Mouse (Mus musculus): ENCODE measurements around the gene Fkbp2. TPM values are rescaled to one million over a fixed set of nuclear protein-coding genes. Genes with fewer than 3 reads are reported as not detected.

Gene Fkbp2
- polyA plus RNA-seq, 1 experiment from 2014 or later: 147 TPM

DNA sequence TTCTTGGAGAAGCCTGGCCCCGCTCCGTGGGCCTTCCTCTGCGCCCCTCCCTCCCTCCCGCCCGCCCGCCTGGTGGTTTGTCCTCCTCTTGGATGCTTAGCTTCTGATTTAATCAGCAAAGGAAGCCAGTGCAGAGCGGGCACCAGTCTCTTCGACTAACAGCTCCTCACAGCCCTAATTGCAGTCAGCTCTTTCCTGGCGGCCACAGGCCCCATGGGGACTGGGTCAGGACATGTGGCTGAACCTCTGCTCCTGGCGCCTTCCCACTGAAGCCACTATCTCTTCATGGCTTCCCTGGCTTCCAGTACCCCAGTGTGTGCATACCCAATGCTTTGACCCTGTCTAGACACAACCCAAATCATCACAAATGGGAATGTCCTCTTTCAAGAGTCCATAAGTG lies 23.8 kb downstream of the Fkbp2 start:
- no peak for ATAC-seq (ENCODE audit: low FRiP score, low read depth)
- H3K4me1 ChIP-seq (replicated peaks): peaks cover 14% of the 10 kb centered on the region
- H3K4me3 ChIP-seq: no peak overlapping the region
- H3K27ac ChIP-seq (replicated peaks): no peak overlapping the region
- 73% methylated on average over 10 of the region's 10 CpGs for WGBS
- no peaks in the 10 kb centered on the region for H3K9me3 ChIP-seq
- H3K4me2 ChIP-seq: no peak overlapping the region
- no peaks in the 10 kb centered on the region for H3K36me3 ChIP-seq
- H3K9ac ChIP-seq: no peak overlapping the region
- H3K27me3 ChIP-seq: no peaks in the 10 kb centered on the region

DNA sequence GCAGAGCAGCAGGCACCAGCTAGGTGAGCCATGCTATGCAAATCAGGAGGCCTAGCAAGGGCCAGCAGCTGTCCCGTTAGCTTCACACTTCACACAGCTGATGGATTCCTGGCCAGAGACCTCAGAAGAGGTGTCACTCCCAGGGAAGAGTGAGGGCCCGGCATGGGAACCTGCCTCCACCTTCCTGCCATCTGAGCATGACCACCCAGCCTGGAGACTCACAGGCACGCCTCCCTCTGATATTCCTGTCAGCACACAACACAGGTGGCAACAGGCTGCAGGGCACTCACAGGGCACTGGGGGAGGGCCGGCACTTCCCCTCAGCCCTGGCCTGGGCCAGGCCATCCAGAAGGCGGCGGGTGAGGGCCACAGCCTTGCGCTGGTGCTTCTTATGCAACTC lies 24.9 kb downstream of the Fkbp2 start:
- H3K9me3 ChIP-seq: no peaks in the 10 kb centered on the region
- H3K27ac ChIP-seq (replicated peaks): no peak overlapping the region
- no peak for ATAC-seq (ENCODE audit: low FRiP score, low read depth)
- H3K27me3 ChIP-seq: no peaks in the 10 kb centered on the region
- H3K36me3 ChIP-seq: no peaks in the 10 kb centered on the region
- peaks cover 15% of the 10 kb centered on the region for H3K4me1 ChIP-seq (replicated peaks)
- H3K4me3 ChIP-seq: no peak overlapping the region
- 87% methylated on average over 7 of the region's 7 CpGs for WGBS
- no peak overlapping the region for H3K9ac ChIP-seq
- H3K4me2 ChIP-seq: no peak overlapping the region

DNA sequence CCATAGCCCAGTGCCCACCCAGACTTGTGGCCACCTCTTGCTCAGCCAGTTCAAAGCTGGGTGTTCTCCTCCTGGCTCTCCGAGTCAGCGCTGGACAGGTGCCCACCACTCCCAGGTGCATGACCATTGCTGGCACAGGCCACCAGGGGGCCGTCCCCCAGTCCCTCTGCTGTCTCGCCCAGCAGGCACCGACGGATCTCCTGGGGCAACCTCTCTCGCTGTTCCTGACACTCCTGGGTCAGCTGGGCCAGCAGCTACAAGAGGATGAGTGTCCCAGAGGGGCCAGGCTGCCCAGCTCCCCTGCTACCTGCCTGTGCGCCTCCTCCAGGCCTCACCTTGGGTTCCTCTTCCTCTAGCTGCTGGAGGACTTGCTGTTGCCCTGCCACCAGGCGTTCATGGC lies 26.3 kb downstream of the Fkbp2 start:
- Histone ChIP-seq H3K27ac (replicated peaks) (no peak overlapping the region), H3K4me1 (replicated peaks) (peaks cover 27% of the 10 kb centered on the region), H3K9ac (no peak overlapping the region), H3K4me3 (no peak overlapping the region), H3K36me3 (no peaks in the 10 kb centered on the region), H3K4me2 (no peak overlapping the region), H3K27me3 (no peaks in the 10 kb centered on the region), H3K9me3 (no peaks in the 10 kb centered on the region)
- no peak for ATAC-seq (ENCODE audit: low FRiP score, low read depth)
- WGBS: 45% methylated on average over 9 of the region's 9 CpGs

DNA sequence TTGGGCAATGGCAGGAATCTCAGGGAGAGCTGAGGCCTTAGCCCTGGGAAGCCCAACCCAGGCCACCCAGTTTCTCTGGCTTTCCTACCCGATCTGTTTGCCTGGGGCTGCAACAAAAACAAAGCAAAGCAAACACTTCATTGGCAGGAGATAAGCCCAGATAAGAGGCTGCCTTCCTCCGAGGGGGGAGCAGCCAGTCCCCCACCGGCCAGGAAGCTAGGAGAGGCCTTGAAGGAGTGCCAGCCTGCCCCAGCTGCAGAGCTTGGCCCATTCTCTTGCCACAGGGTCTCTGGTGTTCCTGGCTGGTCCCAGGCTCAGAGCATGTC lies 27.6 kb downstream of the Fkbp2 start:
- Histone ChIP-seq H3K36me3 (no peaks in the 10 kb centered on the region), H3K27me3 (no peaks in the 10 kb centered on the region), H3K9ac (0 out of 2 replicates have a peak overlapping the region, but pooled peaks have one; percentile 48), H3K9me3 (no peaks in the 10 kb centered on the region), H3K4me3 (peak overlapping the region; percentile 61), H3K27ac (replicated peaks) (peak overlapping the region; percentile 95), H3K4me1 (replicated peaks) (peaks cover 27% of the 10 kb centered on the region), H3K4me2 (peak overlapping the region; percentile 79)
- no peak for ATAC-seq (ENCODE audit: low FRiP score, low read depth)
- 31% methylated on average over 3 of the region's 3 CpGs for WGBS

DNA sequence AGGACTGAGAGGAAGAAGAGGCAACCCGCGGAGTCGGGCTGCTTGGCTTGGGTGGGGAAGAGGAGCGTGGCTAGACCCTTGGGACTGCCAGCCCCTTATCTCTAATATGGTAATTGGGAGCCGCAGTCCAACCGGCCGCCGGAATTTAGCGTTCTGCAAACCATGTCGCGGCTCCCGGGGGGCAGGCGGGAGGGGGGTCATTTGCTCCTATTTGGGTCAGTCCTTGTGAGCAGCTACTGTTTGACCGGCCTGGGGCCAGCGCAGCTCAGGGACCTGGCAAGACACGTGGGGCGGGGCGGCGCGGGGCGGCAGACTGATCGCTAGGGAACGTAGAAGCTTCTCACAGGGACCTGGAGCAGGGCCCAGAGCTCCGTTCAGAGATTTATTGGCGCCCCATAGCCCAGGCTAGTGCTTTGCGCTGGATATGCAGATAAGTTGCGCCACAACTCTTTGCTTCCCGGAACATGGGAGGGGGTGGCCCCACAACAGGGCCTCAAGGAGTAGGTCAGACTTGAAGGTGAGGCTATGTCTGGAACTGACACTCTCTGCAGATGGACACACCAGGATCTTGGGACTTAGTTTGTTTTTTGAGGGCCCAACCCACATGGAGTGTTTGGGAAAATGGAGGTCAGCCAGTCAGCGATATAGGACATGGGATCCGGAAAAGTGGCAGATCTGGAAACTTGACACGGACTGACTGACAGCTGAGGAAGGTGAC lies 28.1 kb downstream of the Fkbp2 start:
- H3K36me3 ChIP-seq: no peaks in the 10 kb centered on the region
- no peaks in the 10 kb centered on the region for H3K9me3 ChIP-seq
- peak overlapping the region; percentile 48 for H3K9ac ChIP-seq
- ATAC-seq (ENCODE audit: low FRiP score, low read depth): peak; percentile 36
- H3K4me1 ChIP-seq (replicated peaks): peaks cover 27% of the 10 kb centered on the region
- 5% methylated on average over 31 of the region's 31 CpGs for WGBS
- peak overlapping the region; percentile 95 for H3K27ac ChIP-seq (replicated peaks)
- peak overlapping the region; percentile 61 for H3K4me3 ChIP-seq
- H3K4me2 ChIP-seq: peak overlapping the region; percentile 79
- no peaks in the 10 kb centered on the region for H3K27me3 ChIP-seq

DNA sequence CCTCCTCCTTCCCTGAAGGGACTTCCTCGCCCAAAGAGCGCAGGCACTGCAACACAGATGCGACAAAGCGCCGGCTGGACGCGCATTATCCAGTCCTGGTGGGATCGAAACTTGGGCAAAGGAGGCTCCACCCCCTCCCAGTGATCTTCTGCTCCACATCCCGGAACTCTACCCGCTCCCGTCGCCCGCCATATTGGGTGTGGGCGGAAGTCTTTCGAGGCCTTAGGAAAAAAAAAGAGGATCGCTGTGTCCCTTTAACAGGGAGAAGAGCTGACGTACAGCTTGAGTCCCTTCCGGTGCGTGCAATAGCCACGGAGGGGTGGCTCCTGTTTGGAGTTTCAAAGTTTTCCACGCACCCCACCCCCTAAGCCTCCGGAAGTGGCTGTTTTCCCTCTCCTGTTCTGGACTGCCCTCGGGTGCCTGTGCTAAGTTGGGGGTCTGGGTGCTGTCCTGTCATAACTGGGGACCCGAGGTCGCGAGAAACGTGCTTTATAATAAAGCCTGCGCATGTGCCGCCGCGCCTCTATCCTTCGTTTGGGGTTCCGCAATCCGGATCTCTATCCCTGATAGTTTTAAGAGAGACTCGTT lies 28.8 kb downstream of the Fkbp2 start:
- no peaks in the 10 kb centered on the region for H3K9me3 ChIP-seq
- H3K27me3 ChIP-seq: no peaks in the 10 kb centered on the region
- WGBS: under 1% methylated on average over 35 of the region's 35 CpGs

DNA sequence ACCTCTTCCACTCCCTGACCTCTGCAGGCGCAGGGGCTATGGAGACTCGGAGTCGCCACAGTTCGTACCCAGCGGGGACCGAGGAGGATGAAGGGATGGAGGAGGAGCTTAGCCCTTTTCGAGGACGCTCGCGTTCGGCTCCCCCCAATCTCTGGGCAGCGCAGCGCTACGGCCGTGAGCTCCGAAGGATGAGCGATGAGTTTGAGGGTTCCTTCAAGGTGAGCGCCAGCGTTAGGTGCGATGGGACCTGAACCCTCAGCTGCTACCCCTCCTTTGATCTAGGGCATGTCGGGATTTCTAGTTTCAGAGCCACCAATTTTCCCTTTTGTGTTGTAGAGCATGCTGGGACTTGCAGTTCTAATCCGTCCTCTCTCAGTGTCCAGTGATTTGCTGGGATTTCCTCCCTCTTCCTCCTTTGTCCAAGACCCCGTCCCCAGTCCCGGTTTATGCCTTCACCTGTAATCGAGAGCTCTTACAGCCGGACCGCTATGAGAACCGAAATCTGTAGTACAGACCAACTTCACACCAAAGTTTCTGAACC lies 29.6 kb downstream of the Fkbp2 start:
- peak; percentile 27 for ATAC-seq (ENCODE audit: low FRiP score, low read depth)
- Histone ChIP-seq H3K27ac (replicated peaks) (peak overlapping the region; percentile 95), H3K4me2 (peak overlapping the region; percentile 79), H3K9ac (peak overlapping the region; percentile 48), H3K4me1 (replicated peaks) (peaks cover 27% of the 10 kb centered on the region), H3K4me3 (peak overlapping the region; percentile 61), H3K36me3 (no peaks in the 10 kb centered on the region), H3K9me3 (no peaks in the 10 kb centered on the region), H3K27me3 (no peaks in the 10 kb centered on the region)
- under 1% methylated on average over 28 of the region's 28 CpGs for WGBS

More for the DNA sequence above, 28.8 kb downstream of the Fkbp2 start:
- peak overlapping the region; percentile 95 for H3K27ac ChIP-seq (replicated peaks)
- peaks cover 27% of the 10 kb centered on the region for H3K4me1 ChIP-seq (replicated peaks)
- H3K9ac ChIP-seq: peak overlapping the region; percentile 48
- H3K4me3 ChIP-seq: peak overlapping the region; percentile 61
- H3K4me2 ChIP-seq: peak overlapping the region; percentile 79
- peak; percentile 85 for ATAC-seq (ENCODE audit: low FRiP score, low read depth)
- H3K36me3 ChIP-seq: no peaks in the 10 kb centered on the region

DNA sequence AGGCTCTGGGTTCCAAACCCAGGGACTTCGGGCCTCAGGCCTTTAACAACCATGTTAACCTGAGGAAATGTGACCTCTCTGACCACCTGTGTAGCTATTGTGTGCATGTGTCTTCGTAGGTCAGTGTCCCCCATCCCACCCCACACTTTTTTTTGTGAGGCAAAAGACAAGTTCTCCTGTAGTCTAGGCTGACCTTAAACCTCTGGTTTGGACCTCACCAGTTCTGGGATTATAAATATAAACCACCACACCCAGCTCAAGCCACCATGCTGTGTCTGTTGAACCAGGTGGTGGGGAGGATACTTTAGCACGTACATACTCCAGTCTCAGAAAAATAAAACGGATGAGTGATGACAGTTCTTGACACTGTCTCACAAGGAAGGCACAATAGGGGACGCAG lies 30.4 kb downstream of the Fkbp2 start:
- peak overlapping the region; percentile 79 for H3K4me2 ChIP-seq
- no peak for ATAC-seq (ENCODE audit: low FRiP score, low read depth)
- H3K27me3 ChIP-seq: no peaks in the 10 kb centered on the region
- H3K36me3 ChIP-seq: no peaks in the 10 kb centered on the region
- 43% methylated on average over 5 of the region's 5 CpGs for WGBS
- peak overlapping the region; percentile 95 for H3K27ac ChIP-seq (replicated peaks)
- H3K4me3 ChIP-seq: peak overlapping the region; percentile 61
- H3K9ac ChIP-seq: peak overlapping the region; percentile 48
- H3K9me3 ChIP-seq: no peaks in the 10 kb centered on the region
- peaks cover 27% of the 10 kb centered on the region for H3K4me1 ChIP-seq (replicated peaks)

DNA sequence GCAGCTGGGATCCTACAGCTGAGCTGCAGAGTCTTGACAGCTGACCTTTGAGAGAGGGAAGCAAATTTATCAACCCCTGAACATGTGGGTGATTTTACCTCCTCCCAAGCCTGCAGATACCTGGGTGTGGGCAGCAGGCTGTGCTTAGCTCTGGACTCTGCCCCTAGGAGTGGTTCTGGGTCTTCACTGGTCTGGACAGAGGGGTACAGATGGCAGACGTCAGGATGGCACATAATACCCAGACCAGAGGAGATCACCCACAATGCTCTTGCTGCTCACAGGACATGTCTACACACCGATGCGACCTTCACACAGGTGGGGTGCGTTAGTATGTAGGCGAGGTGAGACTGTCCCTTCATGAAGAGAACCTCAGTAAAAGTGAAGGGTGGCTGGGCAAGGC lies 30.8 kb downstream of the Fkbp2 start:
- 88% methylated on average over 5 of the region's 5 CpGs for WGBS

DNA sequence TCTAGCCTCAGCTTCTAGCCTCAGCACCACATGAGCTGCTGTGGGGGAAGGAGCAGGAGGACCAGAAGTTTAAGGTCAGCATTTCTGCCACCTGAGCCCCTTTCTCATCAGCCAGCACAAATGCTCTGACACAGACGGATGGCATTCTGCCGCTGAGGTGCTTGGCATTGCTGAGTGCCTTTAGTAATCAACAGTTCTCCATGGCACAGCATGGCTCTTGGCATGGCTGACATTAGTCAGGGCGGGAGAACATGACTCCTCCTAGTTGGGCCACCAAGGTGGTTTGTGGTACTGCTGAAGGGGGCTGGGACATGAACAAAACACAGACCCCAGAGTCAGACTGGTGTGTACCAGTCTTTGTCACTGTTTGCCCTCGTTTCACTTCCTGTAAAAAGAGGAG lies 32.1 kb downstream of the Fkbp2 start:
- Histone ChIP-seq H3K27ac (replicated peaks) (no peak overlapping the region), H3K4me3 (no peak overlapping the region), H3K4me1 (replicated peaks) (peaks cover 31% of the 10 kb centered on the region), H3K4me2 (no peak overlapping the region), H3K9ac (no peak overlapping the region), H3K27me3 (no peaks in the 10 kb centered on the region), H3K36me3 (no peaks in the 10 kb centered on the region), H3K9me3 (no peaks in the 10 kb centered on the region)
- 71% methylated on average over 4 of the region's 4 CpGs for WGBS
- ATAC-seq (ENCODE audit: low FRiP score, low read depth): no peak

More for the DNA sequence above, 30.8 kb downstream of the Fkbp2 start:
- no peak overlapping the region for H3K4me3 ChIP-seq
- no peaks in the 10 kb centered on the region for H3K27me3 ChIP-seq
- peaks cover 27% of the 10 kb centered on the region for H3K4me1 ChIP-seq (replicated peaks)
- H3K9me3 ChIP-seq: no peaks in the 10 kb centered on the region
- H3K9ac ChIP-seq: no peak overlapping the region
- no peak overlapping the region for H3K27ac ChIP-seq (replicated peaks)
- no peak for ATAC-seq (ENCODE audit: low FRiP score, low read depth)
- no peak overlapping the region for H3K4me2 ChIP-seq
- H3K36me3 ChIP-seq: no peaks in the 10 kb centered on the region

DNA sequence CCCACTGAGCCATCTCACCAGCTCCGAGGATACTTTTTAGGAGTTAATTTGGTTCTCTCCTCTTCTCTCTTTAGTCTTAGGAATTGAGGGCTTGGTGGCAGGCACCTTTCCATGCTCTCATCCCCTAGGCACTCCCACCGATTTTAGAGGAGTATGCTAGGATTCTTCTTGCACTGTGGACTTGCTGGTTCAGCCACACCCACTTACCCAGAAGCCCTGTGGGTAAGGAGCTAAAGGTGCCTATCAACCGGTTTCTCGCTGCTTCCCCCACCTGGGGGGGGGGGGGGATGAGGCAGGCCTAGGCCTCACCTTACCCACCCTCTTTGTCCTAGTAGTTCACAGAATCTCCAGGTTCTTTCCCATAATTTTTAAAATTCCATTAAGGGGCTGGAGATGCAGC lies 32.6 kb downstream of the Fkbp2 start:
- ATAC-seq (ENCODE audit: low FRiP score, low read depth): no peak
- no peak overlapping the region for H3K9ac ChIP-seq
- no peak overlapping the region for H3K4me2 ChIP-seq
- H3K9me3 ChIP-seq: no peaks in the 10 kb centered on the region
- H3K27ac ChIP-seq (replicated peaks): no peak overlapping the region
- no peak overlapping the region for H3K4me3 ChIP-seq
- WGBS: 59% methylated on average over 4 of the region's 4 CpGs
- H3K27me3 ChIP-seq: no peaks in the 10 kb centered on the region
- no peaks in the 10 kb centered on the region for H3K36me3 ChIP-seq
- H3K4me1 ChIP-seq (replicated peaks): peaks cover 31% of the 10 kb centered on the region

DNA sequence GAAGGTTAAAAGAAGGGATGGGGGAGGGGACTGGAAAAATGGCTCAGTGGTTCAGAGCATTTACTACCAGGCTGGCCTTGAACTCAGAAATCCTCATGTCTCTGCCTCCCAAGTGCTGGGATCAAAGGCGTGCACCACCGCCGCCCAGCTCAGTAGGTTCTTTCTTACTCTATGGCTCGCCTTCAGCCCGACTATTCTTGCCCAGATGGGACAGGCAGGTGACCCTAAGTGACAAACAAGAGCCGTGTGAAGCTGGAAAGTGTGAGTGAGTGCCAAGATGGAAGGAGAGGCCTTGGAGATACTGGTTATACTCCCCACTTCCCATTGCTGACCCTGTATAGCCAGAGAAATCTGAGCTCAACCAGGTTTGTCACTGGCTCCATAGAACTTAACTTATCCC lies 36.6 kb downstream of the Fkbp2 start:
- Histone ChIP-seq H3K9ac (no peak overlapping the region), H3K36me3 (no peaks in the 10 kb centered on the region), H3K27ac (replicated peaks) (no peak overlapping the region), H3K4me2 (peak overlapping the region; percentile 17; the same call in 1 of the 2 replicates), H3K27me3 (no peaks in the 10 kb centered on the region), H3K9me3 (no peaks in the 10 kb centered on the region), H3K4me3 (no peak overlapping the region), H3K4me1 (replicated peaks) (peaks cover 38% of the 10 kb centered on the region)
- WGBS: 94% methylated on average over 6 of the region's 6 CpGs
- ATAC-seq (ENCODE audit: low FRiP score, low read depth): no peak

Data from hindbrain, embryonic 15.5 days (tissue).